Mouse (Mus musculus): ENCODE data around the gene Htr1f. TPM values are rescaled to one million over a fixed set of nuclear protein-coding genes. Genes with fewer than 3 reads are reported as not detected.

Gene Htr1f
- total RNA-seq, 2 experiments from 2014 or later = not detected

- intact Hi-C loops (cut with DNase I) = no loop called here
- no peak for DNase-seq
These were observed 131.9 kb downstream of the Htr1f start for GRCm38 (mm10) chr16:64973533-64974305.

- intact Hi-C loops (cut with DNase I) = no loop called here
- no peak for DNase-seq
These were observed 144.0 kb downstream of the Htr1f start for GRCm38 (mm10) chr16:64961690-64962089.

- no peak for DNase-seq
- intact Hi-C loops (cut with DNase I) = no loop called here
These were observed 163.9 kb downstream of the Htr1f start for GRCm38 (mm10) chr16:64941646-64942195.

GRCm38 (mm10) chr16:64934793-64935192 lies 170.9 kb downstream of the Htr1f start:
- intact Hi-C loops (cut with DNase I) = no loop called here
- no peak for DNase-seq

- intact Hi-C loops (cut with DNase I) = no loop called here
- DNase-seq = no peak
These were observed 171.6 kb downstream of the Htr1f start for GRCm38 (mm10) chr16:64934011-64934410.

GRCm38 (mm10) chr16:64923500-64923899 lies 182.2 kb downstream of the Htr1f start:
- intact Hi-C loops (cut with DNase I) = no loop called here

GRCm38 (mm10) chr16:64908747-64909146 lies 196.9 kb downstream of the Htr1f start:
- no peak for DNase-seq
- intact Hi-C loops (cut with DNase I) = no loop called here

More at GRCm38 (mm10) chr16:64923500-64923899, 182.2 kb downstream of the Htr1f start:
- DNase-seq = no peak

- intact Hi-C loops (cut with DNase I) = no loop called here
- DNase-seq = no peak
These were observed 198.5 kb downstream of the Htr1f start for GRCm38 (mm10) chr16:64907112-64907511.

- intact Hi-C loops (cut with DNase I) = no loop called here
These were observed 202.3 kb downstream of the Htr1f start for GRCm38 (mm10) chr16:64903328-64903727.

GRCm38 (mm10) chr16:64899084-64899483 lies 206.6 kb downstream of the Htr1f start:
- DNase-seq = no peak
- intact Hi-C loops (cut with DNase I) = no loop called here

More at GRCm38 (mm10) chr16:64903328-64903727, 202.3 kb downstream of the Htr1f start:
- no peak for DNase-seq

- no peak for DNase-seq
- intact Hi-C loops (cut with DNase I) = no loop called here
These were observed 216.2 kb downstream of the Htr1f start for GRCm38 (mm10) chr16:64889496-64889895.

GRCm38 (mm10) chr16:64885547-64885946 lies 220.1 kb downstream of the Htr1f start:
- intact Hi-C loops (cut with DNase I) = no loop called here
- DNase-seq = no peak

- no peak for DNase-seq
- intact Hi-C loops (cut with DNase I) = no loop called here
These were observed 220.5 kb downstream of the Htr1f start for GRCm38 (mm10) chr16:64885142-64885541.

- DNase-seq = no peak
- intact Hi-C loops (cut with DNase I) = no loop called here
These were observed 221.2 kb downstream of the Htr1f start for GRCm38 (mm10) chr16:64884420-64884838.

- DNase-seq = no peak
- intact Hi-C loops (cut with DNase I) = no loop called here
These were observed 221.8 kb downstream of the Htr1f start for GRCm38 (mm10) chr16:64883896-64884295.

- intact Hi-C loops (cut with DNase I) = no loop called here
- no peak for DNase-seq
These were observed 224.2 kb downstream of the Htr1f start for GRCm38 (mm10) chr16:64881442-64881841.

- no peak for DNase-seq
- intact Hi-C loops (cut with DNase I) = no loop called here
These were observed 224.7 kb downstream of the Htr1f start for GRCm38 (mm10) chr16:64880986-64881385.

GRCm38 (mm10) chr16:64879735-64880134 lies 225.9 kb downstream of the Htr1f start:
- no peak for DNase-seq
- intact Hi-C loops (cut with DNase I) = no loop called here

GRCm38 (mm10) chr16:64878611-64879132 lies 227.0 kb downstream of the Htr1f start:
- DNase-seq = no peak
- intact Hi-C loops (cut with DNase I) = no loop called here

- intact Hi-C loops (cut with DNase I) = no loop called here
- DNase-seq = no peak
These were observed 228.3 kb downstream of the Htr1f start for GRCm38 (mm10) chr16:64877314-64877713.

GRCm38 (mm10) chr16:64876631-64877265 lies 228.9 kb downstream of the Htr1f start:
- DNase-seq = no peak
- intact Hi-C loops (cut with DNase I) = no loop called here
